Mouse (Mus musculus) hindbrain, embryonic 11.5 days (tissue): ENCODE results near the gene Lrrc3. TPM values are rescaled to one million over a fixed set of nuclear protein-coding genes. Genes with fewer than 3 reads are reported as not detected.

Experiments used
- ATAC-seq: fragments of 200-750 bp; cut with Nextera tagmentation; 2 replicates; pipeline ENCODE4 v1.8.0; 2017; ENCODE audit warnings: mild to moderate bottlenecking, moderate TSS enrichment, moderate library complexity; ENCODE audit not compliant: low FRiP score
- DNase-seq: peaks from one replicate; pipeline ENCODE4 v3.0.0-alpha.2; 2015; ENCODE audit warnings: low spot score
- H3K27ac ChIP-seq: fragments of 300-500 bp; sonication (generic); 2 replicates; pipeline ENCODE4 v1.5.1; 2014; ENCODE audit warnings: mild to moderate bottlenecking, low read depth, low read length
- H3K27me3 ChIP-seq: fragments of 300-500 bp; sonication (generic); 2 replicates; pipeline ENCODE4 v1.6.1; 2014; ENCODE audit warnings: mild to moderate bottlenecking, low read length, moderate library complexity, mixed read lengths; ENCODE audit not compliant: control insufficient read depth, insufficient read depth
- H3K36me3 ChIP-seq: fragments of 300-500 bp; sonication (generic); 2 replicates; pipeline ENCODE4 v1.6.1; 2014; ENCODE audit warnings: mild to moderate bottlenecking, low read length, moderate library complexity, mixed read lengths; ENCODE audit not compliant: control insufficient read depth, insufficient read depth
- H3K4me1 ChIP-seq: fragments of 300-500 bp; sonication (generic); replicated peaks from 2 replicates; pipeline ENCODE4 v1.6.1; 2014; ENCODE audit warnings: low read length, mixed read lengths; ENCODE audit not compliant: control insufficient read depth, insufficient read depth
- H3K4me2 ChIP-seq: fragments of 300-500 bp; sonication (generic); replicated peaks from 2 replicates; pipeline ENCODE4 v1.6.1; 2014; ENCODE audit warnings: mild to moderate bottlenecking, low read depth, low read length
- H3K4me3 ChIP-seq: fragments of 300-500 bp; sonication (generic); 2 replicates; pipeline ENCODE4 v1.5.1; 2014; ENCODE audit warnings: low read depth, low read length
- H3K9ac ChIP-seq: fragments of 300-500 bp; sonication (generic); 2 replicates; pipeline ENCODE4 v1.6.1; 2014; ENCODE audit warnings: low read depth, low read length
- H3K9me3 ChIP-seq: fragments of 300-500 bp; sonication (generic); 2 replicates; pipeline ENCODE4 v1.6.1; 2016; ENCODE audit warnings: low read length; ENCODE audit not compliant: control insufficient read depth
- WGBS: fragments of 180-500 bp; shearing (Covaris S2); extraction: QIAGEN DNeasy Blood & Tissue Kit; methylation state at CpG from one replicate; pipeline ENCODE4 v1.1.7; 2014; 5-methylcytosine and 5-hydroxymethylcytosine counted together
- polyA plus RNA-seq: library from polyadenylated mRNA; unstranded; fragments of >200 nt; fragmentation: Nextera tagmentation; extraction: Ambion mirVana; gene quantifications from 2 replicates; pipeline ENCODE4 v1.2.1, GENCODE M21; 2014

Lrrc3 gene
- polyA plus RNA-seq, 1 experiment from 2014 or later: 3.1 TPM

DNA sequence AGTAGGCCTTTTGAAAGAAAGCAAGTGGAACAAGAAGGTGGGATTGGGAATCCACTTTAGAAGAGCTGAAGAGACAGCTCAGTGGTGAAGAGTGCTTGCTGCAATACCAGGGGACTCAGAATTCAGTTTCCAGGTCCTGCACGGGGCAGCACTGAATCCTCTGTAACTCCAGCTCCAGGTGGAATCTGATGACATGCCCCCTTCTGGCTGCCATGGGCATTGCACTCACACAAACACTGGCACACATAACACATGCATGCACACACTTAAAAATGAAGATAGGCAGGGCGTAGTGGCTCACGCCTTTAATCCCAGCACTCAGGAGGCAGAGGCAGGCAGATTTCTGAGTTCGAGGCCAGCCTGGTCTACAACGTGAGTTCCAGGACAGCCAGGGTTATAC, 19.8 kb downstream of the Lrrc3 start:
- no peaks in the 10 kb centered on the region for H3K4me1 ChIP-seq
- no peaks in the 10 kb centered on the region for H3K27me3 ChIP-seq
- no peaks in the 10 kb centered on the region for H3K9me3 ChIP-seq
- no peaks in the 10 kb centered on the region for H3K36me3 ChIP-seq
- no peak overlapping the region for H3K27ac ChIP-seq
- no peak overlapping the region for H3K4me2 ChIP-seq
- no peak overlapping the region for H3K4me3 ChIP-seq
- 85% methylated on average over 5 of the region's 5 CpGs for WGBS
- H3K9ac ChIP-seq: no peak overlapping the region
- DNase-seq: no peak
- no peak for ATAC-seq

DNA sequence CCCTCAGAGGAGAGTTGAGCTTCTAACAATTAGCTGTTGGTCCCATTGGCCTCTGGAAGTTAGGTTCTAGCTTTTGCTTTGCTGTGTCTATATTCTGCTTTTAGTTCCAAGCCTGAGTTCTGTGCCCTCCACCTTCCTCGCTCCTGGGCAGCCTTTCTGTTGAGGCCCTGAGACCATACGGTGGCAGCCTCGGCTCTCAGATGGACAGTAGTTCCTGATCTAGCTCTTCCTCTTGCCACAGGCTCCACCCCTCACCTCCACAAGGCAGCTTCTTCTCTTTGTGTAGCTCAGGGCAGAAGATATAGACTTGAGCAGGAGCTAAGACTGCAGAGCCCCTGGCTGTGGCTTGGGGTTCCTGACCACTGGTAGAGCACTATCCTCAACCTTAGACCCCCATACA, 22.0 kb downstream of the Lrrc3 start:
- Histone ChIP-seq H3K4me2 (no peak overlapping the region), H3K27ac (no peak overlapping the region), H3K4me3 (no peak overlapping the region), H3K9ac (no peak overlapping the region), H3K4me1 (no peaks in the 10 kb centered on the region), H3K27me3 (no peaks in the 10 kb centered on the region), H3K36me3 (no peaks in the 10 kb centered on the region), H3K9me3 (no peaks in the 10 kb centered on the region)
- ATAC-seq (no peak), DNase-seq (no peak)
- 78% methylated on average over 3 of the region's 3 CpGs for WGBS

DNA sequence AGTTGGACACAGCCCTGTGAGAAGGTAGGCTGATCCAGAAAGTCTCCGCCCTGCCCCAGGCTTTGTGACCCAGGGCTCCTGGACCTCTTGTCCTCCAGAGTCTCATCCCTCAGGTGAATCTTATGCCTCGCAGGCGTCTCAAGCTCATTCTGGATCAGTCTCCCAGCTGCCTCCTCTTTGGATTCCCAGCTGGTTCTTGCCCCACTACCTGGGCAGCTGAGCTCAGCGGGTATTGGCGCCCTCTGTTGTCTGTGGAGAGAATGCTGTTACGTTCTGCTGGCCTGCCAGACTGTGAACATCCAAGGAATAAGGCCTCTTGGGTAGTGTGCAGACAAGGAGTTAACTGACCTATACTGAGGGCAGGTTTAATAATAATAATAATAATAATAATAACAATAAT, 23.4 kb downstream of the Lrrc3 start:
- ATAC-seq (no peak), DNase-seq (no peak)
- WGBS: 58% methylated on average over 6 of the region's 6 CpGs
- H3K4me1 ChIP-seq: no peaks in the 10 kb centered on the region
- H3K4me2 ChIP-seq: no peak overlapping the region
- no peak overlapping the region for H3K4me3 ChIP-seq
- H3K27me3 ChIP-seq: no peaks in the 10 kb centered on the region
- no peaks in the 10 kb centered on the region for H3K36me3 ChIP-seq
- no peaks in the 10 kb centered on the region for H3K9me3 ChIP-seq
- H3K9ac ChIP-seq: no peak overlapping the region
- H3K27ac ChIP-seq: no peak overlapping the region

DNA sequence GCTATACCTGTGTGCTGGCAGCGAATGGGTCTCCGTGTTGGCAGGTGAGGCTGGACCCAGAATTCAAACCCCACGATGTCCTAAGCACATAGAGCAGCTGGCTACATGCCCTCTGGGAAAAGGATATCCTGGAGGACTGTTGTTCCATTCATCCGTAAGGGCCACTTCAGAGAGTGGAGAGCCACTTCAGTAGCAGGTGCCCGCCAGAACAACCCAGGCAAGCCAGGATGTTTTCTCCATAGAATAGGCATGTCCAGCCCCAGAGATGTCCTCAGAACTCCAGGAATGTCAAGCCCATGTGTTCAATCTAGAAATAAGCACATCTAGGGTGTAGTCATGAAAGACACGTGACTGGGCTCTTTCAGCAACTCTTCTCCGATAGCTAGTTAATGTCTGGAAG, 32.7 kb downstream of the Lrrc3 start:
- 94% methylated on average over 7 of the region's 7 CpGs for WGBS
- H3K27me3 ChIP-seq: no peaks in the 10 kb centered on the region
- no peak overlapping the region for H3K9ac ChIP-seq
- H3K27ac ChIP-seq: no peak overlapping the region
- ATAC-seq: no peak
- no peak for DNase-seq
- H3K4me1 ChIP-seq: no peaks in the 10 kb centered on the region
- H3K4me2 ChIP-seq: no peak overlapping the region
- H3K4me3 ChIP-seq: no peak overlapping the region
- no peaks in the 10 kb centered on the region for H3K36me3 ChIP-seq
- H3K9me3 ChIP-seq: no peaks in the 10 kb centered on the region

DNA sequence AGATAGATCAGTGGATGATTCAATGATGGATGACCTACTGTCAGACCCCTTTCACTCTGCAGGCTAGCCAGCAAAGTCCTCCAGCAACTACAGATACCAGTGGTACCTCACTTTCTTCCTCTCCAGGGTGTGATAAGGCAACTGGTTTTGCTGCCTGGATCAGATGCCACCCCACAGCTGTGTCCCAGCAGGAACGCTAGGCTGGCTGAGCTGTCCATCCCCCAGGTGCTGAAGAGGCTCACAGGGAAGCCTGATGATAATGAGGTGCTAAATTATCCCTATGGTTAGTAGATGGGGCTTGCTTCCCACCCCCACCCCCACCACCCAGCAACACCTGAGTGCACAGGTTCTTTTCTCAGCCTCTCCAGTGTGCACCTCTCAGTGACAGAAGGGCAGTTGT, 34.8 kb downstream of the Lrrc3 start:
- H3K4me1 ChIP-seq: no peaks in the 10 kb centered on the region
- ATAC-seq: no peak
- no peak for DNase-seq
- no peaks in the 10 kb centered on the region for H3K27me3 ChIP-seq
- no peaks in the 10 kb centered on the region for H3K36me3 ChIP-seq
- H3K27ac ChIP-seq: no peak overlapping the region
- 38% methylated on average over 1 of the region's 1 CpGs for WGBS
- no peak overlapping the region for H3K9ac ChIP-seq
- no peaks in the 10 kb centered on the region for H3K9me3 ChIP-seq
- no peak overlapping the region for H3K4me3 ChIP-seq
- H3K4me2 ChIP-seq: no peak overlapping the region

DNA sequence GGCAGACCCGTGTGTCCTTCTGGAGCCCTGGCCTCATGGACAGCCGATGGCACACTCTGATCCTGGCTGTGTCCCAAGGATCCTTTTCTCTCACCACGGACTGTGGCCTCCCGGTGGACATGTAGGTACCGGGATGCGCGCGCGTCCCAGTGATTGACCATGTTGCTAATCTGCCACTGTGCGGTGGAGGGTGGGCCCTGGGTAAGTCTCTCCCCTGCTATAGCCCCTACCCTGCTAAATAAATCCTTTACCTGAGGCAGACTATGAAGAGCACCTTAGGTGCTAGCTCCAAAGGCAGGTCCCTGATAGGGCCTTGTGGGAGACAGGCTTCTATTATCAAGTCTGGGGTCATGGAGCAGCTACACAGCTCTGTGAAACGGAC, 37.6 kb downstream of the Lrrc3 start:
- 0 out of 2 replicates have a peak, but pooled peaks have one; percentile 40 for ATAC-seq
- peak overlapping the region; percentile 19; the same call in 1 of the 2 replicates for H3K4me3 ChIP-seq
- no peak overlapping the region for H3K27ac ChIP-seq
- peak overlapping the region; percentile 6 for H3K4me2 ChIP-seq
- no peaks in the 10 kb centered on the region for H3K36me3 ChIP-seq
- H3K4me1 ChIP-seq: no peaks in the 10 kb centered on the region
- no peaks in the 10 kb centered on the region for H3K9me3 ChIP-seq
- WGBS: 34% methylated on average over 11 of the region's 11 CpGs
- no peak overlapping the region for H3K9ac ChIP-seq
- H3K27me3 ChIP-seq: no peaks in the 10 kb centered on the region
- peak; percentile 2 for DNase-seq

DNA sequence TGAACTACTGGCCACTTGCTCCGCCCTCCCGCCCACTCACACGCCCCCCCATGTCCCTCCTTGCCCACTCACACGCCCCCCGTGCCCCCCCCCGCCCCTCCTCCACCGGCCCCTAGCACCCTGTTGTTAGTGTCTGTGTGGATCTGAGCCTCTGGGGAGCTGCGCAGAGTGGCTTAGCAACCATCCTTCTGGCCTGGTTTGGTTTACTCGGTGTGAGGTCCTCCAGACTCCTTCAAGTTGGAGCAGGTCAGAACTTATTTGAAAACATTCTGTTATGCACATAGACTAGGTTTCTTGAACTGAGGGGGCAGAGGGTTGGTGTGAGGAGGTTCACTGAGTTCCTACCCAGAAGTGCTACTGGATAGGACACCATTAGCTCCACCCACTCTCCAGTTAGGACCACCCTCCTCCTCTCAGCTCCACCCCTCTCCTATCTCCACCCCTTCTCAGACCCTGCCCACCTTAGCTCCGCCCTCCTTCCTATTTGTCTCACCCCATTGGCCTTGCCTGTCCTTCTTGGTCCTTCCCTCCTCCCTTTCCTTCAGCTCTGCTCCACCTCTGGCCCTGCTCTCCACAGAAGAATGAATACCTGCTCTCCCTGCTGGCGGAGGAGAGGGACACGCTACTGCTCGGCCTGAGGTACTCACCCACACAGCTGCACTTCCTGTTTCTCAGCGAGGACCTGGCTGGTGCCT, 38.1 kb downstream of the Lrrc3 start:
- ATAC-seq: peak; percentile 63
- Histone ChIP-seq H3K27ac (no peak overlapping the region), H3K9ac (no peak overlapping the region)

DNA sequence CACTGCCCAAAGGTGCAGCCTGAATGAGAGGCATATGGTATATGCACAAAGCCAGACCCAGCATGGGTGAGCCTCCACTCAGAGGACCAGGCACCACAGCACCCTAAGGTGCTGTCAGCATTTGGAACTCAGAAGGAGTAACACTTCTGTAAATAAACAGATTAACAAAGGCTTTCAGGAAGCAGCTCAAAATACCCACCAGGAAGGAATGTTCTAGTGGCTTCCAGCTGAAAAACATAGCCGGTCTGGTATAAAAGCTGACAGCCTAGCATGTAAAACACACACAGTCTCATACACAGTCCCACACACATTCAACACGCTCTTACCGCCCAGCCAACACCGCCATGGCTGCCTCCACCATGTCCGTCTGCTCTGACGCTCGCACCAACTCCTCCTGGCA, 40.7 kb downstream of the Lrrc3 start, which contains the start of gene Gm3285:
TSS of gene Gm3285 (plus strand) at position 301 of the 400 bp plus-strand sequence.
- ATAC-seq: no peak
- H3K4me3 ChIP-seq: no peak within 1 kb of the TSS
- no peaks in the 10 kb centered on the region for H3K27me3 ChIP-seq
- H3K36me3 ChIP-seq: no peaks in the 10 kb centered on the region
- H3K4me1 ChIP-seq: no peaks in the 10 kb centered on the region
- no peak for DNase-seq
- no peak within 1 kb of the TSS for H3K4me2 ChIP-seq
- no peaks in the 10 kb centered on the region for H3K9me3 ChIP-seq
- WGBS: 44% methylated on average over 7 of the region's 7 CpGs
- no peak within 1 kb of the TSS for H3K27ac ChIP-seq
- H3K9ac ChIP-seq: no peak within 1 kb of the TSS

More for the DNA sequence above, 38.1 kb downstream of the Lrrc3 start:
- Histone ChIP-seq H3K36me3 (no peaks in the 10 kb centered on the region), H3K4me2 (peak overlapping the region; percentile 6), H3K4me1 (no peaks in the 10 kb centered on the region), H3K9me3 (no peaks in the 10 kb centered on the region), H3K4me3 (peak overlapping the region; percentile 19; the same call in 1 of the 2 replicates), H3K27me3 (no peaks in the 10 kb centered on the region)
- WGBS: 37% methylated on average over 14 of the region's 14 CpGs
- peak; percentile 61 for DNase-seq

DNA sequence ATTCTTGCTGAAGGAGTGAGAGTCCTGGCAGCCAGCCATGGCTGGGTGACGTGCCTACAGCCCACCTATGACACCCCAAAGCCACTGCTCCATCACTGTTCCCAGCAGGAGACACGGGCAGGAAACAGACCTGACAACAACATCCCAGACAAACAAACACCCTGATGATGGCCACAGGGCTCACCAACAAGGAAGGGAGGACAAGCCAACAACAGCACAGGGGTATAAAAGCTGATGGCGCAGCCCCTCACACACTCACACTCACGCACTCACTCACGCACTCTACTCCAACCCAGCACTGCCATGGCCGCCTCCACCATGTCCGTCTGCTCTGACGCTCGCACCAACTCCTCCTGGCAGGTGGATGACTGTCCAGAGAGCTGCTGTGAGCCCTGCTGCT, 49.8 kb downstream of the Lrrc3 start, which contains the start of gene Gm10318:
TSS of gene Gm10318 (plus strand) at position 301 of the 400 bp plus-strand sequence.
- no peaks in the 10 kb centered on the region for H3K4me1 ChIP-seq
- H3K4me2 ChIP-seq: no peak within 1 kb of the TSS
- no peak for DNase-seq
- H3K9me3 ChIP-seq: no peaks in the 10 kb centered on the region; the same call in 1 of the 2 replicates
- ATAC-seq: no peak
- H3K9ac ChIP-seq: no peak within 1 kb of the TSS
- no peaks in the 10 kb centered on the region for H3K36me3 ChIP-seq
- no peak within 1 kb of the TSS for H3K4me3 ChIP-seq
- H3K27me3 ChIP-seq: no peaks in the 10 kb centered on the region
- WGBS: 80% methylated on average over 4 of the region's 9 CpGs
- no peak within 1 kb of the TSS for H3K27ac ChIP-seq
